Mouse (Mus musculus): ENCODE measurements around the gene Bcl2a1b. TPM values are rescaled to one million over a fixed set of nuclear protein-coding genes. Genes with fewer than 3 reads are reported as not detected.
"Not testable (repeated sequence)": the region's sequence is repeated elsewhere in the genome, so short reads cannot be mapped to it uniquely, and the experiment has no call there.

The Bcl2a1b gene
- polyA plus RNA-seq, 1 experiment from 2014 or later: 0.18 TPM

DNA sequence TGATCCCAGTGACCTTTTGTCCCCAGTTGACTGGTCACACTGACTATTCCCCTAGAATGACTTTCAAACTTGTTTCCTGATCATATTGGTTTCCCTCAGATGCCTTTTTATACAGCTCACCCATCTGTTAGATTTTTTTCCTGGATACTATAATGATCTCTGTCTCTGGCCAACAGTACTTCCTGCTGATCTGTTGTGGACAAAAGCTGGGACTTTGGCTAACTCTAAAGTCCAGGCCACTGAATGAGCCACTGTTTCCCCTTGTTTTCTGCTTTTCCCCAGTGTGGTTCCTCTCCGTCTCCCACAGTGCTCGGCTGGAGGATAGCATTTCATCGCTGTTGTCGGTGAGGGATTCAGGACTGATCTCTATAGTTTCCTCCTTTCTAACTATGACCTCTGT is 19.2 kb downstream of the Bcl2a1b start:
- H3K27me3 ChIP-seq (ENCODE audit: low read depth, poor library complexity, severe bottlenecking); DNase-seq (ENCODE audit: low spot score); H3K27ac ChIP-seq; H3K9me3 ChIP-seq (replicated peaks); H3K36me3 ChIP-seq; H3K4me3 ChIP-seq; H3K4me1 ChIP-seq: not testable (repeated sequence)
- 90% methylated on average over 4 of the region's 4 CpGs for WGBS

GRCm38 (mm10) chr9:89219668-89220067 is 20.7 kb downstream of the Bcl2a1b start:
- 94% methylated on average over 3 of the region's 4 CpGs for WGBS
- H3K27me3 ChIP-seq (ENCODE audit: low read depth, poor library complexity, severe bottlenecking); H3K27ac ChIP-seq; H3K4me1 ChIP-seq; DNase-seq (ENCODE audit: low spot score); H3K36me3 ChIP-seq; H3K9me3 ChIP-seq (replicated peaks); H3K4me3 ChIP-seq: not testable (repeated sequence)

- H3K36me3 ChIP-seq; H3K9me3 ChIP-seq (replicated peaks); H3K4me1 ChIP-seq; H3K4me3 ChIP-seq; DNase-seq (ENCODE audit: low spot score); H3K27ac ChIP-seq; H3K27me3 ChIP-seq (ENCODE audit: low read depth, poor library complexity, severe bottlenecking): not testable (repeated sequence)
- WGBS: 93% methylated on average over 6 of the region's 6 CpGs
Measured at GRCm38 (mm10) chr9:89220704-89221287, 21.8 kb downstream of the Bcl2a1b start.

- Histone ChIP-seq H3K27me3 (ENCODE audit: low read depth, poor library complexity, severe bottlenecking) (no peaks in the 10 kb centered on the region), H3K36me3 (no peaks in the 10 kb centered on the region), H3K4me3 (no peak overlapping the region), H3K27ac (no peak overlapping the region), H3K9me3 (replicated peaks) (no peaks in the 10 kb centered on the region), H3K4me1 (no peaks in the 10 kb centered on the region)
- DNase-seq (ENCODE audit: low spot score): no peak
- WGBS: 69% methylated on average over 4 of the region's 4 CpGs
Measured at GRCm38 (mm10) chr9:89226071-89226470, 27.1 kb downstream of the Bcl2a1b start.

DNA sequence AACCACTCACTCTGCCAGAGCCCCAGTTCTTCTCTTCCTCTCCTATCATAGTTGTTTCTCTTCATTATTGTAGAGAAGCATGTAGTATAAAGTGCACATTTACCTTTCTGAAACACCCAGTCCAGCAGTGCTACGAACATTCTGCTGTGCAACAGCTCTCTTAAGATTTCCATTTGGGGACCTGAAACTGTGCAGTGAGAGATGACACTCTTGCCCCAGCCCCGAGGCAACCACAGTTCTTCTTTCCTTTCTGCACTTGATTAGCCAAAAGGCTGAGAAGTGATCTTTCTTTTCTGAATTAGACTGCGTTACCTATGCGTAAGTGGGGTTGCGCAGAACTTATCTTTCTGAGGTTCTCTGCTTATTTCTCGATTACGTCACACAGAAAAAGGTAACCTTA is 29.1 kb downstream of the Bcl2a1b start:
- no peak overlapping the region for H3K4me3 ChIP-seq
- 94% methylated on average over 7 of the region's 7 CpGs for WGBS
- no peaks in the 10 kb centered on the region for H3K27me3 ChIP-seq (ENCODE audit: low read depth, poor library complexity, severe bottlenecking)
- H3K36me3 ChIP-seq: no peaks in the 10 kb centered on the region
- H3K4me1 ChIP-seq: no peaks in the 10 kb centered on the region
- no peak overlapping the region for H3K27ac ChIP-seq
- no peaks in the 10 kb centered on the region for H3K9me3 ChIP-seq (replicated peaks)
- DNase-seq (ENCODE audit: low spot score): no peak

- H3K27ac ChIP-seq; H3K4me3 ChIP-seq; H3K4me1 ChIP-seq; H3K27me3 ChIP-seq (ENCODE audit: low read depth, poor library complexity, severe bottlenecking); H3K36me3 ChIP-seq; DNase-seq (ENCODE audit: low spot score); H3K9me3 ChIP-seq (replicated peaks): not testable (repeated sequence)
- WGBS: 73% methylated on average over 2 of the region's 2 CpGs
Measured at GRCm38 (mm10) chr9:89230897-89231497, 32.0 kb downstream of the Bcl2a1b start.

DNA sequence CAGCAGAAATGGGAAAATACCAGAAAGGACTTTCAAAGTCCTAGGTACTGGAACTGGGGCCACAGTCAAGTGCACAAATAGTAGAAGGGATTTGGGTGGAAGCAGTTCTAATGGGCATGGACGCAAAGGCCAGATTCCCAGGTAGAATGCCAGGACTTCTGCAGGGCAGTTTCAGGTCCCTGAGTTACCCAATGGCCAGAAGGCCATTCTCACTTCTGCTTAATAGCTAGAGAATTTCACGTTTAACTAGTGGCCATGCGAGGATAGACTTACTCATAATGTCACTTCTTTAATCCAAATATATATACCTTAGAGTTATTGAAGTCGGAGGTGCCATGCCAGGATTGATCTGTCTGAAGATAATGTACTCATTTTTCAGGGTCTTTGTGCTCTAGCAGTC is 38.1 kb downstream of the Bcl2a1b start:
- not testable (repeated sequence) for DNase-seq (ENCODE audit: low spot score); H3K36me3 ChIP-seq; H3K9me3 ChIP-seq (replicated peaks); H3K4me3 ChIP-seq; H3K4me1 ChIP-seq; H3K27ac ChIP-seq; H3K27me3 ChIP-seq (ENCODE audit: low read depth, poor library complexity, severe bottlenecking)
- 87% methylated on average over 4 of the region's 4 CpGs for WGBS

- 91% methylated on average over 5 of the region's 5 CpGs for WGBS
- not testable (repeated sequence) for H3K36me3 ChIP-seq; H3K9me3 ChIP-seq (replicated peaks)
Measured at GRCm38 (mm10) chr9:89238976-89239505, 40.0 kb downstream of the Bcl2a1b start.

DNA sequence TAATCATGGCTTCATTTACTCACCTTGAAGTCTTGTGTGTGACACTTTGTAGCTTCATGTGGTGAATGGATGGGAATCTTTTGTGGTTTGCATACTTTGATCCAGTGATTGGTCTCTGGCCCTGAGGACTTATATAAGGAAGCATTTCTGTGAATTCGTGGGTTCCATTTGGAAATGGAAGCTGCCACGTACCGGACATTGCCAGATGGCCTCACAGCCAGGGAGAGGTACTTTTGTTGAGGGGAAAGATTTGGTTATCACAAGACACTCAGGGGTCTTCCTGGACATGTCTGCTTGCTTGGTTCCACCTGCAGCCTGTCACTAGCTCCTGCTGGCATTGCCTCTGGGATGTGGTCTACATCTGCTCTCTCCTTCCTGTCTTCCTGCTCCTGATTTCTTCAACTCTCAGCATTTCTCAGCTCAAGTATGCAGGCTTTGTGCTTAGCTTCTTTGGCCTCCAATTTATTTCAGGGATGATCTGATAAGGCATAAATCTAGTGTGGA is 41.6 kb downstream of the Bcl2a1b start:
- not testable (repeated sequence) for H3K4me1 ChIP-seq; H3K9me3 ChIP-seq (replicated peaks); H3K36me3 ChIP-seq; DNase-seq (ENCODE audit: low spot score); H3K27ac ChIP-seq; H3K4me3 ChIP-seq; H3K27me3 ChIP-seq (ENCODE audit: low read depth, poor library complexity, severe bottlenecking)
- WGBS: 87% methylated on average over 3 of the region's 3 CpGs

More at GRCm38 (mm10) chr9:89238976-89239505, 40.0 kb downstream of the Bcl2a1b start:
- H3K27ac ChIP-seq; DNase-seq (ENCODE audit: low spot score); H3K27me3 ChIP-seq (ENCODE audit: low read depth, poor library complexity, severe bottlenecking); H3K4me1 ChIP-seq; H3K4me3 ChIP-seq: not testable (repeated sequence)

GRCm38 (mm10) chr9:89253400-89253799 is 54.4 kb downstream of the Bcl2a1b start:
- DNase-seq (ENCODE audit: low spot score): no peak
- H3K4me1 ChIP-seq: no peaks in the 10 kb centered on the region
- no peaks in the 10 kb centered on the region for H3K9me3 ChIP-seq (replicated peaks)
- H3K27me3 ChIP-seq (ENCODE audit: low read depth, poor library complexity, severe bottlenecking): no peaks in the 10 kb centered on the region
- WGBS: 83% methylated on average over 2 of the region's 2 CpGs
- no peak overlapping the region for H3K4me3 ChIP-seq
- H3K27ac ChIP-seq: no peak overlapping the region
- no peaks in the 10 kb centered on the region for H3K36me3 ChIP-seq

DNA sequence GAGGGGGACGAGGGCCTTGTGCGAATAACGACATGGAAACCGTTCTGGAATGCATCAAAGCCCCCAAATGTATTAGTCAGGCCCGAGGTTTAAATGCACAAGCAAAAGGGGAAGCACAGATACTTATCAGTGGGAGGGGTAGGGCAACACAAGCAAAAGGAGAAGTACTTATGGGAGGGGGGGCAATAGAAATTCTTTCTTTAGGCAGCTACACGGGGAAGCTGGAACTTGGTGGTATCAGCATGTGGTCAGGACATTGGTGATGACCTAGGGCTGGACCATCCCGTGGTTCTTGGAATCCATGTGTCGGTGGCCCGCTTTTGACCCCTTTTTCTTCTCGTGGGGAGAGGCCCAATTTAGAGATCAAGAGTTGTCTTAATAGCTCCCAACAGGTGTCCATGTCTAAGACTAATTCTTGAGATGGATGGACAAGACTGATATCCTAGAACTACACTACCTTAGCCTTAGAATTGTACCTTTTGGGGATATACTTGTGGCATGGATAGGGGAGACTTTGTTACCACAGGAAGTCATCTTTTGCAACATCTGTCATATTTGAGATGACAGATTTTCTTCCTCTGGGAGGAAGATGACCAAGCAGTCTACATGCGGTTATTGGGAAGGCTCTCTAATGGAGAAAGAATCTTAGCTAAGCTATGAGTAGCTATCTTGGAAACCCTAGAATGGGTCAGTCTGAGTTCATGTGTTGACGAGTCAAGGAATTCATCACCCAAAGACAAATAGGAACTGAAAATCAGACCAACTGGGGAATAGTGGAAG is 57.7 kb downstream of the Bcl2a1b start:
- Histone ChIP-seq H3K36me3 (no peaks in the 10 kb centered on the region), H3K27me3 (ENCODE audit: low read depth, poor library complexity, severe bottlenecking) (no peaks in the 10 kb centered on the region), H3K9me3 (replicated peaks) (no peaks in the 10 kb centered on the region), H3K4me1 (no peaks in the 10 kb centered on the region), H3K27ac (no peak overlapping the region), H3K4me3 (no peak overlapping the region)
- DNase-seq (ENCODE audit: low spot score): no peak
- WGBS: 90% methylated on average over 12 of the region's 12 CpGs
